Mouse (Mus musculus) small intestine, adult 2 months (tissue): ENCODE data around the gene Cln3. TPM values are rescaled to one million over a fixed set of nuclear protein-coding genes. Genes with fewer than 3 reads are reported as not detected.

Experiments
- H3K27ac ChIP-seq: fragments of 200-500 bp; 2 replicates; pipeline ENCODE4 v1.5.1; 2012; ENCODE audit warnings: low read depth, low read length, control low read depth, inconsistent platforms; ENCODE audit not compliant: insufficient read depth
- H3K27me3 ChIP-seq: fragments of 200-500 bp; 2 replicates; pipeline ENCODE4 v1.6.1; 2012; ENCODE audit warnings: mild to moderate bottlenecking, moderate library complexity, low read length, inconsistent platforms; ENCODE audit not compliant: control insufficient read depth, insufficient read depth
- H3K36me3 ChIP-seq: fragments of 200-500 bp; 2 replicates; pipeline ENCODE4 v1.6.1; 2012; ENCODE audit warnings: mild to moderate bottlenecking, low read length, control low read depth, inconsistent platforms; ENCODE audit not compliant: control insufficient read depth, insufficient read depth
- H3K4me1 ChIP-seq: fragments of 200-500 bp; 2 replicates; pipeline ENCODE4 v1.6.1; 2012; ENCODE audit warnings: low read length, inconsistent platforms, mixed read lengths; ENCODE audit not compliant: control insufficient read depth, insufficient read depth, insufficient read length
- H3K4me3 ChIP-seq: fragments of 200-500 bp; 2 replicates; pipeline ENCODE4 v1.5.1; 2012; ENCODE audit warnings: low read depth, mild to moderate bottlenecking, control low read depth, inconsistent platforms, low read length, moderate library complexity
- CTCF ChIP-seq: fragments of 200-500 bp; IDR thresholded peaks from 2 replicates; pipeline ENCODE4 v1.5.1; 2012; ENCODE audit warnings: low read depth, mild to moderate bottlenecking, control low read depth, inconsistent platforms, low read length, moderate library complexity, mixed read lengths; ENCODE audit not compliant: insufficient replicate concordance, insufficient read length; ENCODE audit errors: extremely low read depth
- POLR2A ChIP-seq: fragments of 200-500 bp; IDR thresholded peaks from 2 replicates; pipeline ENCODE4 v1.6.1; 2012; ENCODE audit warnings: low read depth, mild to moderate bottlenecking, control low read depth, inconsistent platforms, low read length, moderate library complexity
- WGBS: fragments of 180-500 bp; shearing (Covaris S2); methylation state at CpG from one replicate; pipeline ENCODE4 v1.1.7; 2018; 5-methylcytosine and 5-hydroxymethylcytosine counted together
- polyA plus RNA-seq: library from polyadenylated mRNA; depleted of rRNA; stranded (reverse); fragments of >200 nt; gene quantifications from 2 replicates; pipeline ENCODE4 v1.2.3, GENCODE M21; 2012; rRNA removed

Gene Cln3
- polyA plus RNA-seq, 1 experiment = 55.7 TPM

DNA sequence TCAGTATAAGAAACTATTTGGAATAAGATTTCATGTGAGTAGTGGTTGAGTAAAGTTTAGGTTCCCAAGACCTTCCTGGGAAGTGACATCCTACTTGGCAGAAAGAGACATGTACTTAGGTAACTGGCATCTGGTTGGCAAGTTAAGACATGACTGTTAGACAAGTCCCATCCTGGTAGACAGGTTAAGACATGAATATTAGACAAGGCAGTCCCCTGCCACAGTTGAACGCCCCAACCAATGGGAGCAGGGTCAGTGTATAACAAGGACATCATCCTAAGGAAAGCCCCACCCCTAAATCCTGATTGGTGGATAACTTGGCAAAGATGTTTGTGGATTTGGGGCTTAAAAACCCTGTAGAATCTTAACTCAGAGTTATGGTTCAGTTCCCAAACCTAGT lies 52.2 kb downstream of the Cln3 start:
- H3K27me3 ChIP-seq = peaks cover 16% of the 10 kb centered on the region
- TF ChIP-seq CTCF (no peak), POLR2A (no peak)
- peaks cover 3% of the 10 kb centered on the region for H3K4me1 ChIP-seq
- H3K27ac ChIP-seq = no peak overlapping the region
- 79% methylated on average over 1 of the region's 1 CpGs for WGBS
- no peak overlapping the region for H3K4me3 ChIP-seq
- no peaks in the 10 kb centered on the region for H3K36me3 ChIP-seq

GRCm38 (mm10) chr7:126528166-126528577 lies 57.4 kb downstream of the Cln3 start:
- Histone ChIP-seq H3K4me3 (no peak overlapping the region), H3K36me3 (no peaks in the 10 kb centered on the region), H3K27ac (no peak overlapping the region), H3K4me1 (no peaks in the 10 kb centered on the region; the same call in 1 of the 2 replicates), H3K27me3 (no peaks in the 10 kb centered on the region)
- 3% methylated on average over 1 of the region's 1 CpGs for WGBS
- peak; percentile 23; the same call in 1 of the 2 replicates for TF ChIP-seq CTCF
- no peak for TF ChIP-seq POLR2A

DNA sequence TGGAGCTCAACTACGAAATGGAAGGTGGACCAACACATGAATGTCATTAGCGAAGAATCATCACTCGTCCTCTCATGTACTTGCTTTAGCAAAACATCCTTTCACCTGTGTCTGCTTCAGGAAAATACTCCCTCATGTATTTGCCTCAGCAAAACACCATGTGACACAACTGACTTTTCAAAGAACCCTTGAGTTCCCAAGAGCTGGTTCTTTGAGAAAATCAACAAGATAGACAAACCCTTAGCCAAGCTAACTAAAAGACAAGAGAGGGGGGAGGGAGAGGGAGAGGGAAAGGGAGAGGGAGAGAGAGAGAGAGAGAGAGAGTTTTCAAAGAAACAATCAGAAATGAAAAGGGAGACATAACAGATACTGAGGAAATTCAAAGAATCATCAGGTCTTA lies 62.3 kb downstream of the Cln3 start:
- Histone ChIP-seq H3K4me1 (peaks cover 6% of the 10 kb centered on the region), H3K4me3 (no peak overlapping the region), H3K27ac (no peak overlapping the region), H3K36me3 (no peaks in the 10 kb centered on the region), H3K27me3 (no peaks in the 10 kb centered on the region)
- TF ChIP-seq CTCF (no peak), POLR2A (no peak)
- 79% methylated on average over 3 of the region's 3 CpGs for WGBS

Other genes starting within 250 kb of the Cln3 start
- 10.7 and 23.5 TPM in 2 replicates for gene Lat, start 216.2 kb downstream of the Cln3 start, polyA plus RNA-seq
- gene Spns1, start 208.4 kb downstream of the Cln3 start, polyA plus RNA-seq = 91.7 and 149 TPM in 2 replicates
- gene Nfatc2ip, start 189.1 kb downstream of the Cln3 start, polyA plus RNA-seq = 2.0 and 5.2 TPM in 2 replicates
- gene Cd19, start 170.9 kb downstream of the Cln3 start, polyA plus RNA-seq = 3.9 and 8.0 TPM in 2 replicates
- gene Rabep2, start 157.1 kb downstream of the Cln3 start, polyA plus RNA-seq = 9.9 and 20.3 TPM in 2 replicates
- 0.08 and 0.23 TPM in 2 replicates for gene Atp2a1, start 122.7 kb downstream of the Cln3 start, polyA plus RNA-seq
- 30.5 and 54.4 TPM in 2 replicates for gene Sh2b1, start 110.4 kb downstream of the Cln3 start, polyA plus RNA-seq
- gene Tufm, start 98.5 kb downstream of the Cln3 start, polyA plus RNA-seq = 83.1 and 121 TPM in 2 replicates
- 143 and 301 TPM in 2 replicates for gene Atxn2l, start 82.4 kb downstream of the Cln3 start, polyA plus RNA-seq
- gene Eif3c, start 19.4 kb downstream of the Cln3 start, polyA plus RNA-seq = 37.3 and 79.1 TPM in 2 replicates
- gene Apobr, start 875 bp downstream of the Cln3 start, polyA plus RNA-seq = 2.3 TPM in 2 replicates
- gene Il27, start 9.1 kb upstream of the Cln3 start, polyA plus RNA-seq = 0.15 and 0.51 TPM in 2 replicates
- 32.5 and 97.9 TPM in 2 replicates for gene Nupr1, start 45.0 kb upstream of the Cln3 start, polyA plus RNA-seq
- gene Sgf29, start 63.5 kb upstream of the Cln3 start, polyA plus RNA-seq = 16.7 and 23.9 TPM in 2 replicates
- gene Sult1a1, start 90.6 kb upstream of the Cln3 start, polyA plus RNA-seq = 5.0 and 7.4 TPM in 2 replicates
- 35.8 and 40.6 TPM in 2 replicates for gene Bola2, start 109.6 kb upstream of the Cln3 start, polyA plus RNA-seq
- 7.9 and 16.0 TPM in 2 replicates for gene Slx1b, start 110.0 kb upstream of the Cln3 start, polyA plus RNA-seq
- gene Coro1a, start 122.0 kb upstream of the Cln3 start, polyA plus RNA-seq = 114 and 157 TPM in 2 replicates
- 208 and 472 TPM in 2 replicates for gene Mapk3, start 173.8 kb upstream of the Cln3 start, polyA plus RNA-seq
- 5.0 and 24.4 TPM in 2 replicates for gene Gdpd3, start 180.5 kb upstream of the Cln3 start, polyA plus RNA-seq
- 153 and 244 TPM in 2 replicates for gene Ypel3, start 191.1 kb upstream of the Cln3 start, polyA plus RNA-seq
- gene Tbx6, start 195.7 kb upstream of the Cln3 start, polyA plus RNA-seq = 1.4 and 2.4 TPM in 2 replicates
- gene Ppp4c, start 206.7 kb upstream of the Cln3 start, polyA plus RNA-seq = 101 and 199 TPM in 2 replicates
- gene Fam57b, start 211.9 kb upstream of the Cln3 start, polyA plus RNA-seq = 2.2 and 4.1 TPM in 2 replicates
- not detected in 2 replicates for gene 4930451I11Rik, start 245.8 kb upstream of the Cln3 start, polyA plus RNA-seq